Mouse (Mus musculus): ENCODE measurements around the gene Wnt7b.

- TF ChIP-seq CTCF (IDR thresholded peaks at IDR 0.05; ENCODE audit: control insufficient read depth, insufficient read depth, low read length) (no peak), POLR2A (IDR thresholded peaks at IDR 0.05; ENCODE audit: borderline replicate concordance, control insufficient read depth, low read depth, low read length) (no peak)
Measured at GRCm38 (mm10) chr15:85489751-85490150, 92.5 kb downstream of the Wnt7b start.
